Mouse (Mus musculus) lung, adult 2 months (tissue): ENCODE measurements around the gene Dtd1.

Experiments
- CTCF ChIP-seq: fragments of 200-500 bp; IDR thresholded peaks from 2 replicates; pipeline ENCODE4 v1.5.1; 2011; ENCODE audit warnings: mild to moderate bottlenecking, low read length, control low read depth; ENCODE audit not compliant: insufficient read depth
- POLR2A ChIP-seq: fragments of 200-500 bp; IDR thresholded peaks from 2 replicates; pipeline ENCODE4 v1.6.1; 2011; ENCODE audit warnings: low read depth, mild to moderate bottlenecking, control low read depth, low read length, borderline replicate concordance; ENCODE audit errors: extremely low read depth

- TF ChIP-seq POLR2A (no peak), CTCF (no peak)
These were observed 98.3 kb downstream of the Dtd1 start for GRCm38 (mm10) chr2:144698046-144698445.
